Mouse (Mus musculus): Measurements from ENCODE around the gene Atp13a1.

Gene Atp13a1

DNA sequence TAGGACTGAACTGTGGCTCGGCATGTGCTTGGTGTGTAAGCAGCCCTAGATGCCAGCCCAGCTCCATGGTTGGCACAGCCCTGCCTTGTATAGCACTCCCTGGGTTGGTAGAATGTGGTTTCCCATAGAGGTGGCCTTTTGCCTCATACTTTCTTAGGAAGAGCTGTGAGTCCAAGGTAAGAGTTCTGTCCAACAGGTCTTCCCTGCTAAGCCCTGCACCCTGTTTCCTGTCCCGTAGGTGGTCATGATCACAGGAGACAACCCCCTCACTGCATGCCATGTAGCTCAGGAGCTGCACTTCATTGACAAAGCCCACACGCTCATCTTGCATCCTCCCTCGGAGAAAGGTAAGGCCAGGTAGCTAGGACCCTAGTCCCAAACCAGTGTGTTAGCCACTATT, 10.8 kb downstream of the Atp13a1 start:
- peak; percentile 1 for DNase-seq

GRCm38 (mm10) chr8:69802216-69802615, 11.3 kb downstream of the Atp13a1 start:
- no peak for DNase-seq

- peak; percentile 1 for DNase-seq
Observed at GRCm38 (mm10) chr8:69803366-69803765, 12.4 kb downstream of the Atp13a1 start.

DNA sequence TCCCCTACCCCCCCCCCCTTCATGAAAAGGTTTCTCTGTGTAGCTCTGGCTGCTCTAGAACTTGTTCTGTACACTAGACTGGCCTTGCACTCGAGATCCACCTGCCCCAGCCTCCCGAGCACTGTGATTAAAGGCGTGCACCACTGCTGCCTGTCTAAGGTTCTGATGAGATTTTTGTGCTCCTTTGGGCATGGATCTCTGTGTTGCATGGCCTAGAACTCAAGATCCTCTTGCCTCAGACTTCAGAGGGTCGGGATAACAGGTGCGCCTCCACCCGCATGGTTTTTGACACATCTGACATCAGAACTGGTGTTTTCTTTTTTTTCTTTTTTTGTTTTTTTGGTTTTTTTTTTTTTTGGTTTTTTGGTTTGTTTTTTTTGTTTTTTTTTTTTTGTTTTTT, 13.6 kb downstream of the Atp13a1 start:
- DNase-seq = no peak

DNA sequence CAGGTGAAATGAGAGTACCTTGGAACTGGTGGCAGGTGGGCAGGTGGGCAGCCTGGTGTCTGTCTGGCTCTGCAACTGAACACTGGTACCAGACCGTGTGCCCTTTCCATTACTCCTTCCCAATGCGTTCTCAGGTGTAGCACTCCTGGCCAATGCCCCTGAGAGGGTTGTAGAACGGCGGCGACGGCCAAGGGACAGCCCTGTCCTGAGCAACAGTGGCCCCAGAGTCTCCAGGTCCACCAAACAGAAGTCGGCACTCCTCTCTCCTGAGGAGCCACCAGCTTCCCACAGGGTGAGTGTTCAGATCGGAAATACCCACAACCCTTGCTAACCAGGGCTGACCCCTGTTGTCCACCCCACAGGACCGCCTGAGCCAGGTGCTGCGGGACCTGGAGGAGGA, 14.1 kb downstream of the Atp13a1 start:
- DNase-seq = peak; percentile 1

GRCm38 (mm10) chr8:69805491-69805890, 14.5 kb downstream of the Atp13a1 start:
- peak; percentile 2 for DNase-seq

GRCm38 (mm10) chr8:69807236-69807635, 16.3 kb downstream of the Atp13a1 start:
- DNase-seq = no peak

GRCm38 (mm10) chr8:69808094-69808863, 17.3 kb downstream of the Atp13a1 start, which contains the start of gene Gmip:
Gene Gmip (plus strand): TSS chr8:69808679.
- peak; percentile 74 for DNase-seq

GRCm38 (mm10) chr8:69808864-69809403, 18.0 kb downstream of the Atp13a1 start:
- no peak for DNase-seq

DNA sequence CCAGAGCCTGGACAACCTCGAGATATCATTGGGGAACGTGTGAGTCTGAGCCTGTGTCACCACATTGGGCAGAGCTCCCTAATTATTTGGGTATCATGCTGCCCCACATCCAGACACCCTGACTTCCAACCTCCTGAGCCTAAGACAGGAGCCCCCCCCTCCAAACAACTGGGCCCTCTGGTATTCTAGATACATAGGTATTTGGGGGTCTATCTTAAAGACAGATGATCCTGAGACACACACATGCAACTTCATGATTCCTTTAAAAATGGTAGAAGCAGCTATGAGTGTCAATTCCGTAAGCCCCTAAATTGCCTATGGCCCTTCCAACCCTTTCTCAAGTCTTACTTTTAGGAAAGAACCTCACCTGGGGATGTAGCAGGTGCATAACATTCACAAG, 18.9 kb downstream of the Atp13a1 start:
- DNase-seq = no peak

GRCm38 (mm10) chr8:69814881-69815280, 23.9 kb downstream of the Atp13a1 start:
- no peak for DNase-seq

- DNase-seq = peak; percentile 57
Observed at GRCm38 (mm10) chr8:69815396-69815795, 24.4 kb downstream of the Atp13a1 start.

GRCm38 (mm10) chr8:69820466-69820865, 29.5 kb downstream of the Atp13a1 start:
- DNase-seq = peak; percentile 87

DNA sequence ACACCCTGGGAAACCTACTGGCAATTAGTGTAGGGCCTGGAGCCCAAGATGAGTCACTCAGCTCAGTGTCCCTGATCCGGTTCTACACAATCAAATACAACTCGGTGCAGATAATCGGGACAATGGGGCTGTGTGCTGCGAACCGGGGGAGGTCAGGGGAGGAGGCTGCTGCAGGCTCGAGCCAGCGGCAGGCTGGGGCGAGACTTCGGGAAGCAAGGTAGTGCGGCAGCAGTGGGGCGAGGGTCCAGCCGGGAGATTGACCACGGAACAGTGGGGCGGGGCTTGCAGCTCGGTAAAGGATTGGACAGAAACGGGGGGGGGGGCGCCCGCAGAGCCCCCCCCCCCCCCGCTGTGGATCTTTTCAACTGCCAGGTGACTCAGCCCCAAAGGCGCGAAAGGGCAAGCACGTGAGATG, 31.0 kb downstream of the Atp13a1 start:
- DNase-seq = peak; percentile 55

- DNase-seq = peak; percentile 75
Observed at GRCm38 (mm10) chr8:69822386-69823191, 31.6 kb downstream of the Atp13a1 start, which contains the start of gene Lpar2. Gene Lpar2 (plus strand): TSS chr8:69822429.

- peak; percentile 67 for DNase-seq
Observed at GRCm38 (mm10) chr8:69826371-69826770, 35.4 kb downstream of the Atp13a1 start.

DNA sequence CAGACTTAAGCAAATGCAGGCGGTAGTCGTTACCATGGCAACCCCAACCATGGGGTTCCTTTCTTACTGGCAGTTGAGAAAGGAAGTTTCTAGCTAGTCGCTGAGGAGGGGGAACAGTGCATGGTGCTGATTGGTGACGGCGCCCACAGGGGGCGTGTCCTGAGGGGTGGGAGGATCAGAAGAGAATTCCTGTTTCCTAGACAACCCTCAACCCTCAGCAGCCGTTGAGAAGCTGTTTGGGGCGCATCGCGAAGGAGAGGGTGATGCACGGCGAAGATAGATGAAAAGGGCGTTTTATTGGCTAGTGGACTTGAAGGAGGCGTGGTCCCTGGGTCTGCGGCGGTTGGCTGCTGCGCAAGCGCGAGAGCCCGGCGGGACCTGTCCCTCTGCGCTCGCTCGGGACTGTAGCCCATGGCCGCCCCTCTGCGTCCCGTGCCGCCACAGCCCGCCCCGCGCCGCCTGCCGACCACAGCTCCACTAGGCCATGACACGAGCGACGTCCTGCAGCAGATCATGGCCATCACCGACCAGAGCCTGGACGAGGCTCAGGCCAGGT, 41.4 kb downstream of the Atp13a1 start, which contains the start of gene Pbx4:
Pbx4 (plus strand) TSS at position 194 of the 556 bp plus-strand sequence.
- DNase-seq = peak; percentile 83

- DNase-seq = peak; percentile 61
Observed at GRCm38 (mm10) chr8:69837057-69837682, 46.2 kb downstream of the Atp13a1 start.

DNA sequence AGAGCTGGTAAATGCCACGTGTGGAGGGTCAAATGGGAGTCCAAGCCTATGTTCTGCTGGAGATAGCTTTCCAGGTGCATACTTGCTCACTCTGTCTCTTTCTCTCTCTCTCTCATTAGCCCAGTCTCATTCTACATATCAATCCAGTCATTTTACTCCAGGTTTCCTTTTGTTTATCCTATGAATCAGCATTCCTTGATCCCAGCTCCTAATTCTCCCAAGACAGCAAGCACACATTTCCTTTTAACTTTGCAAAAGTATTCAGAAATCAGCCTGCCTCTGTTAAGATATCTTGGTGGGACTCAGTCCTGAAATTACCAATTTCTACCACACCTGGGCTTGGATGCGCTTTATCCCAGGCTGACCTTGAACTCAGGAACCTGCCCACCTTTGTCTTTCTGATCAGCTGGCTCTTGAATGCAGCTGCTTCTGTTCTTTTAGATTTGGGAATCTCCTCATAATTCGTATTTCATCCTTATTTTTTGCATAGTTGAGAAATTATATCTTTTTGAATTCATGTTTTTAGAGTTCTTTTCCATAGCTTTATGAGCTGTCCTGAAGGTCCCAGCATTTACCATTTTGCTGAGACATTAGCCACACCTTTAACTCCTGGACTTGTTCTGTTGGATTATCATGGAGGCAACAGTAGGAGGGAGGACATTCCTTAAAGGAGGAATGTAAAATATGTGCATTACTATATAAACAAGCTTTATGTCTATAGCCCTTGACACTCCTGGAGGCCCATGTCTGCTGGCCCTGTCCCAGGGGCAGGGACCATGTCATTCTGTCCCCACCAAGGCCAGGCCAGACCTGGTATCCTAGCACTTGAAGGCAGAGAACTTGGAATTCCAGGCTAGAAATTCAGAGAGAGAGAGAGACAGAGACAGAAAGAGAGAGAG, 56.5 kb downstream of the Atp13a1 start:
- DNase-seq = no peak

DNA sequence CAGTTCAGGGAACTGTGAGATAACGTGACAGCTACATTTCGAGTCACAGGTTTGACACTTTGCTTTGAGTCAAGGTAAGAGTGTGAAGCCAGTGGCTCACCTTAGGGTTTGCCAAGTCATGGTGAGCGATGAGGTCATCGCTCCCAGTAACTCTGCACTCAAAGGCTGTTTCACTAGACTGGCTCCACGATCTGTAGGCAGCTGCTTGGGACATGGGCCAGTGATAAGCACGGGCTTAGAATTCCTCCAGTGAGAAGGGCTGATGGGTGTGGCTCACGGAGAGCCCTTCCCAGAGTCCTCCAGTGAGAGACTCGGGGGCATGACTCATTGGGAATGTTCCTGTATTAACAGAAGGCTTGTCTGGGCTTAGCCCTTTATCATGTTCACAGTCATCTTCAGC, 58.0 kb downstream of the Atp13a1 start:
- DNase-seq = no peak

GRCm38 (mm10) chr8:69849899-69850298, 58.9 kb downstream of the Atp13a1 start:
- no peak for DNase-seq

Data from kidney, adult 11 months (tissue).